Mouse (Mus musculus) limb, embryonic 14.5 days (tissue): ENCODE results near the gene Adrm1. TPM values are rescaled to one million over a fixed set of nuclear protein-coding genes. Genes with fewer than 3 reads are reported as not detected.

Experiments
- ATAC-seq: fragments of 200-750 bp; cut with Nextera tagmentation; 2 replicates; pipeline ENCODE4 v1.8.0; 2017; ENCODE audit warnings: low read depth, moderate number of reproducible peaks, moderate TSS enrichment; ENCODE audit not compliant: low FRiP score
- DNase-seq: peaks from one replicate; pipeline ENCODE4 v3.0.0-alpha.2; 2015; ENCODE audit warnings: low spot score
- H3K27ac ChIP-seq: fragments of 300-500 bp; sonication (generic); replicated peaks from 2 replicates; pipeline ENCODE4 v1.5.1; 2014; ENCODE audit warnings: low read depth, mild to moderate bottlenecking, low read length, moderate library complexity, mixed read lengths
- H3K27me3 ChIP-seq: fragments of 300-500 bp; sonication (generic); 2 replicates; pipeline ENCODE4 v1.6.1; 2014; ENCODE audit warnings: low read length, mixed read lengths; ENCODE audit not compliant: control insufficient read depth, insufficient read depth
- H3K36me3 ChIP-seq: fragments of 300-500 bp; sonication (generic); 2 replicates; pipeline ENCODE4 v1.6.1; 2014; ENCODE audit warnings: mild to moderate bottlenecking, low read length, moderate library complexity, mixed read lengths; ENCODE audit not compliant: control insufficient read depth, insufficient read depth
- H3K4me1 ChIP-seq: fragments of 300-500 bp; sonication (generic); 2 replicates; pipeline ENCODE4 v1.6.1; 2014; ENCODE audit warnings: antibody characterized with exemption, low read length, mixed read lengths; ENCODE audit not compliant: control insufficient read depth, insufficient read depth
- H3K4me2 ChIP-seq: fragments of 300-500 bp; sonication (generic); replicated peaks from 2 replicates; pipeline ENCODE4 v1.6.1; 2014; ENCODE audit warnings: low read depth, mild to moderate bottlenecking, low read length, moderate library complexity; ENCODE audit not compliant: severe bottlenecking
- H3K4me3 ChIP-seq: fragments of 300-500 bp; sonication (generic); replicated peaks from 2 replicates; pipeline ENCODE4 v1.5.1; 2014; ENCODE audit warnings: low read length
- H3K9ac ChIP-seq: fragments of 300-500 bp; sonication (generic); 2 replicates; pipeline ENCODE4 v1.6.1; 2014; ENCODE audit warnings: mild to moderate bottlenecking, low read depth, low read length, moderate library complexity; ENCODE audit not compliant: severe bottlenecking
- H3K9me3 ChIP-seq: fragments of 300-500 bp; sonication (generic); 2 replicates; pipeline ENCODE4 v1.6.1; 2016; ENCODE audit warnings: low read length; ENCODE audit not compliant: control insufficient read depth
- POLR2A ChIP-seq: fragments of 200-500 bp; IDR thresholded peaks from 2 replicates; pipeline ENCODE4 v1.8.0; 2012; ENCODE audit warnings: inconsistent platforms, mild to moderate bottlenecking, moderate library complexity, borderline replicate concordance; ENCODE audit not compliant: insufficient read depth, insufficient read length; ENCODE audit errors: extremely low read depth
- WGBS: fragments of 180-500 bp; shearing (Covaris S2); extraction: QIAGEN DNeasy Blood & Tissue Kit; methylation state at CpG from one replicate; pipeline ENCODE4 v1.1.7; 2014; 5-methylcytosine and 5-hydroxymethylcytosine counted together
- polyA plus RNA-seq, 2 experiments: library from polyadenylated mRNA; depleted of rRNA in 1 of 2; stranded (reverse) in 1 of 2; unstranded in 1 of 2; fragments of >200 nt; fragmentation: Nextera tagmentation in 1 of 2; extraction: Ambion mirVana in 1 of 2; gene quantifications; 2 replicates each; pipeline versions ENCODE4 v1.2.1 to v1.2.3; 2012 to 2014

Gene Adrm1
- polyA plus RNA-seq, 2 experiments, result 115 to 135 TPM

DNA sequence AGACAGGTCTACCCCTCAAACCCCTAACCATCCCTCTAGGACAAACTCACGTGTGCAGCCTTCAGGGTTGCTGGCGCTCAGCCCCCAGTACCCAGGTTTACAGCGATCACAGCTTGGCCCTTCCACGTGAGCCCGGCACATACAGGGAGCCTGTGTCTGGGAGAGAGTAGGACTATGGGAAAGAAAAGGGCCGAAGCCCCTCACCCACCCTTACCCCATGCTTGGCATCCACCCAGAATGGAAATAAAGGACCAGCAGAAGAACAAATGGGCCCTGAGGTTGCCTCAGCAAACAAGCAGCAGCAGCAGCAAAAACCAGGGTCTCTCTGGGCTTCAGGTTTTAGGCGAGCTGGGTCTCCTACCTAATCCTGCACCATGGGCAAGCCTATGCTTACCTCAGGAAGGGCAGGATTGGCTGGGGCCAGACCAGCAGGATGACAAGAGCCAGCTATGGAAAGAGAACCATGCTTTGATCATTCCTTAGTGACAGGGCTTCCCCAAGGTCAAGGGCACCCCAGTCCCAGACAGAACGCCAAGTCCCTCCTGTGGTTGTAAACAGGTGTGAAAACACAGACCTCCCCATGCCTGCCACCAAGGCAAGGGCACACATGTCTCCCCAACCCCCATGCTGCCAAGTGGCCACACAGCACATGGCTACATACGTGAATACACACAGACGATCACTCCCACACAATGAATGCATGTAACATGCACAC, 26.2 kb downstream of the Adrm1 start:
- no peak overlapping the region for H3K4me3 ChIP-seq
- ATAC-seq, result no peak
- H3K4me2 ChIP-seq, result no peak overlapping the region
- H3K27me3 ChIP-seq, result no peaks in the 10 kb centered on the region
- H3K9me3 ChIP-seq, result no peaks in the 10 kb centered on the region
- no peak overlapping the region for H3K27ac ChIP-seq
- WGBS, result 81% methylated on average over 10 of the region's 10 CpGs
- DNase-seq, result no peak
- no peaks in the 10 kb centered on the region for H3K4me1 ChIP-seq
- no peak for TF ChIP-seq POLR2A
- H3K9ac ChIP-seq, result no peak overlapping the region
- 0 out of 2 replicates have a peak, but pooled peaks cover 7% of the 10 kb centered on the region for H3K36me3 ChIP-seq

DNA sequence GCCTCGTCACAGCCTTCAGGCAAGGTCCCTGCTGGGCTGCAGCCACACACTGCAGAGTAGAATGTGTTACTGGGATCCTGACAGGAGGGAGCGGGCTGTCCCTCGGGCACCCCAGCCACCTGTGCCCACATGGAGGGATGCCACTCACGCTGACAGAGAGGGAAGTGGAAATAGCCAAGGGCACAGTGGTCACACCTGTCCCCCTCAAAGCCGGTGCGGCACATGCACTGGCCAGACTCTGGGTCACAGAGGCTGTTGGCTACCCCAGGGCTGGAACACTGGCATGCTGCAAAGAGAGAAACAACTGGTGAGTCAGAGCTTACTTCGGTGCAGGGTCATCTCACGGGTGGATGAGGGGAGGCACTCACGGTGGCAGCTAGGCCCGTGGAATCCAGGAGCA, 27.5 kb downstream of the Adrm1 start:
- DNase-seq, result no peak
- H3K27me3 ChIP-seq, result no peaks in the 10 kb centered on the region
- H3K36me3 ChIP-seq, result 0 out of 2 replicates have a peak, but pooled peaks cover 7% of the 10 kb centered on the region
- no peak overlapping the region for H3K27ac ChIP-seq
- H3K4me3 ChIP-seq, result no peak overlapping the region
- H3K9me3 ChIP-seq, result no peaks in the 10 kb centered on the region
- ATAC-seq, result no peak
- H3K4me2 ChIP-seq, result no peak overlapping the region
- no peak for TF ChIP-seq POLR2A
- no peak overlapping the region for H3K9ac ChIP-seq
- 82% methylated on average over 10 of the region's 10 CpGs for WGBS
- H3K4me1 ChIP-seq, result no peaks in the 10 kb centered on the region

DNA sequence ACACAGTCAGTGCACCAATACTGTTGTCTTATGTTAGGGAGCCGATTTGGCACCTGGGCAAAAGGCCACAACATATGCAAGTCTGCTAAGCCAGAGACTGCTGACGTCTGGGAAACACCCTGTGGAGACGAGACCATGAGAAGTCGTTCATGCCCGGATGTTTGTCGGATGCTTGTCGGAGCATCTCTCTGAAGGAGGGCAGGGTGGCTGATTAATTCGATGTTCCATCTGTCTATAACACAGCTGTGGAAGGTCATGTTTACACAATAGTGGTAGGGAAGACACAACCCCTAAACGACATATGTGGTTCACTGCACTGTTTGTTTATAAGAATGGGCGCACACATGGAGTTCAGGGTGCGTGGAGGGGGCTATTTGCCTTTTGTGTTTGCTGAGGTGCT, 29.4 kb downstream of the Adrm1 start:
- ATAC-seq, result no peak
- TF ChIP-seq POLR2A, result no peak

DNA sequence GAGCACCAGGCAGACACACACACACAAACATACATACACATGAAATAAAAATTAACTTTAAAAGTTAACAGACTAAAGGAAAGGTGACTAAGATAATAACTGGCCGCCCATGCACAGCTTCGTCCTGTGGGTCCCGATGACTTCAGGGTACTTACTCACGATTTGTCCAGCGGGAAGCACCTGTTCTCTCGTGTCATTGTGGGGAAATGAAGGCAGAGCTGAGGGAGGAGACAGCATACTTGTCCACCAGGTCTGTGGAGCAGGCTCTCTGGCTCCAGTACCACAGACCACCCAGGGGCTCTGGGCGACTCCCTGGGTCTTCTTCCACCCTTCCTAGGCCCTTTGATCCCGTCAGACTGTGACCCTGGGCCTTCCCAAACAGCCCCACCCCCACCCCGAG, 30.0 kb downstream of the Adrm1 start:
- Histone ChIP-seq H3K27ac (no peak overlapping the region), H3K4me1 (no peaks in the 10 kb centered on the region), H3K4me3 (no peak overlapping the region), H3K9ac (no peak overlapping the region), H3K4me2 (no peak overlapping the region), H3K36me3 (0 out of 2 replicates have a peak, but pooled peaks cover 3% of the 10 kb centered on the region), H3K27me3 (no peaks in the 10 kb centered on the region), H3K9me3 (no peaks in the 10 kb centered on the region)
- ATAC-seq, result no peak
- DNase-seq, result no peak
- 63% methylated on average over 9 of the region's 9 CpGs for WGBS
- TF ChIP-seq POLR2A, result no peak

More for the DNA sequence above, 29.4 kb downstream of the Adrm1 start:
- H3K27me3 ChIP-seq, result no peaks in the 10 kb centered on the region
- WGBS, result 75% methylated on average over 11 of the region's 11 CpGs
- no peak overlapping the region for H3K4me3 ChIP-seq
- H3K4me2 ChIP-seq, result no peak overlapping the region
- no peak for DNase-seq
- 0 out of 2 replicates have a peak, but pooled peaks cover 4% of the 10 kb centered on the region for H3K36me3 ChIP-seq
- H3K9ac ChIP-seq, result no peak overlapping the region
- no peaks in the 10 kb centered on the region for H3K9me3 ChIP-seq
- H3K4me1 ChIP-seq, result no peaks in the 10 kb centered on the region
- H3K27ac ChIP-seq, result no peak overlapping the region

DNA sequence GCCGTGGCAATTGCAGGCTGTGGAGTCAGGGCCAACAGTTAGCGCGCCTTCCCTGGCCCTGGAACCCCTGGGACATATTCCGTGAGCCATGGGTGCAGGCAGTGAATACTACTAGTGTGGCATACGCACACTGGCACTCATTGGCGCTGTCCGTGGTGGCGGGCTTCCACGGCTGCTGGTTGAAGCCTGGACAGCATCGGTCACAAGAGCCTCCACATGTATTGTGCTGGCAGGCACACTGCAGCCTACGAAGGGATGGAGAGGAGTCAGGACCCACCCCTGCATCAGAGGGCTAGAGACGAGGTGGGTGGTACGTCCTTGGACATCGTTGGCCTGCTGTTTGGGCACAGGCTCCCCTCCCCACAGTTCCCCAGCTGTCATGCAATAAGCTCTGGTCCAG, 31.0 kb downstream of the Adrm1 start:
- Histone ChIP-seq H3K4me2 (no peak overlapping the region), H3K4me3 (no peak overlapping the region), H3K27me3 (no peaks in the 10 kb centered on the region), H3K36me3 (0 out of 2 replicates have a peak, but pooled peaks cover 3% of the 10 kb centered on the region), H3K27ac (no peak overlapping the region), H3K9ac (no peak overlapping the region), H3K4me1 (no peaks in the 10 kb centered on the region), H3K9me3 (no peaks in the 10 kb centered on the region)
- DNase-seq, result no peak
- no peak for ATAC-seq
- TF ChIP-seq POLR2A, result no peak
- WGBS, result 90% methylated on average over 14 of the region's 14 CpGs

DNA sequence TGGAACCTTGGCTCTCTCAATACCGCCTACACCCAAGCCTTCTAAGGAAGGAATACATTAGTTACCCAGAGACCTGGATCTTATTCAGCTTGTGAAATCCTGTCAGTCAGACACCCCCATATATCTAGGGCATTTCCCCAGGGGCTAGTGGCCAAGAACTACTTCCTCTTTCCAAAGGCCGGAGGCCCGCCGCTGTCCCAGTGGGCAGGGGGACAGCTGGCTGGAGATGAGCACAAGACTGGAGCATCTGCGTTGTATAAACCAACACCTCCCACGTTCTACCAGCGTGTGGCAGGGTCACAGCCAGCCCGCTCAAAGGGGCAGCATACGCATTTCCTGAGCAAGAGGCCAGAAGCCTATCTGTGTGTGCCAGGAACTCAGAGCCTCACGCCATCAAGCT, 31.5 kb downstream of the Adrm1 start:
- no peak overlapping the region for H3K27ac ChIP-seq
- 0 out of 2 replicates have a peak, but pooled peaks cover 3% of the 10 kb centered on the region for H3K36me3 ChIP-seq
- 79% methylated on average over 10 of the region's 10 CpGs for WGBS
- no peak for DNase-seq
- H3K4me2 ChIP-seq, result no peak overlapping the region
- no peak overlapping the region for H3K4me3 ChIP-seq
- TF ChIP-seq POLR2A, result no peak
- ATAC-seq, result no peak
- no peaks in the 10 kb centered on the region for H3K9me3 ChIP-seq
- H3K9ac ChIP-seq, result no peak overlapping the region
- H3K27me3 ChIP-seq, result no peaks in the 10 kb centered on the region
- no peaks in the 10 kb centered on the region for H3K4me1 ChIP-seq
